Mouse (Mus musculus): ENCODE data around the gene Fndc3b. TPM values are rescaled to one million over a fixed set of nuclear protein-coding genes. Genes with fewer than 3 reads are reported as not detected.

Gene Fndc3b
- polyA plus RNA-seq (2015; fragmentation: Nextera tagmentation; extraction: Ambion mirVana), result 13.3 and 14.9 TPM in 2 replicates

DNA sequence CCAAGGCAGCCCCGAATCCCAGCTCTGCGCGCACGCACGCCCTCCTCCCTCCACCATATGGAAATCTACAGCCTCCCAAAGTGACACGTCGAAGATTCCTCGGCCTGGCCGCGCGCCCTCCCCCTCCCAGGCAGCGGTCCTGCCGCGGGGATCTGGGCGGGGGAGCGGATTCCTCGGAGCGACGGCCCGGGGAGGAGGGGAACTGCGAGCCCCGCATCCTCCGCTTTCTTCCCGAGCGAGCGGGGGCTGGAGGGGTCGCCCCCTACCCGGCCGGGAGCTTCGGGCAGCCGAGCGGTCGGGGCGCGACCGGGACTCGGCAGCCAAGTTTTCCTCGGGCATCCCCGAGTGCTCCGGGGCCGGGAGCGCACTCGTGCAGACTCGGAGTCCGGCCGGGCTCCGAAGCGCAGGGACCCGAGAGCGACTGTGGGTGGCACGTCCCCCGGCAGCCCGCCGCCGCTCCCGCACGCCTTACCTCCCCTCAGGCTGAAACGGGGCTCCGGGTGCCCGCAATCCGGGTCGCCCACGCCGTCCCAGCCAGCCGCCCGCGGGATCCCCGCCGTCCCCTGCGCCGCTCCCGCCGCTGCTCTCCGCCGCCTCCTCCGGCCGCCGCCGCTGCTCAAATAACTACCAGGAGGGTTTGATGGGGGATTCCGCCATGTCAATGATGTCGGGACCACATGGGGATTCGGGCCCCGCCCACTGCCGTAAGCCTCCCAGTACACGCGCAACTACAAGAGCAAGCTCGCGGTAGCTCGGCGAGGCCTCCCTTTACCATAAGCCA, at the start of gene Fndc3b:
Gene Fndc3b (minus strand): TSS at position 660 of the 781 bp plus-strand sequence.
- peak; percentile 76 for ATAC-seq
- TF ChIP-seq CTCF (IDR thresholded peaks at IDR 0.05; ENCODE audit: low read depth), result peak; percentile 51
- under 1% methylated on average over 72 of the region's 90 CpGs for WGBS

GRCm38 (mm10) chr3:27760278-27760677, 49.2 kb upstream of the Fndc3b start:
- ATAC-seq, result no peak
- WGBS, result 49% methylated on average over 2 of the region's 2 CpGs
- no peak for TF ChIP-seq CTCF (IDR thresholded peaks at IDR 0.05; ENCODE audit: low read depth)
- no peak overlapping the region for H3K4me2 ChIP-seq (replicated peaks; ENCODE audit: low read depth)
- H3K9ac ChIP-seq (ENCODE audit: low read depth, low read length), result no peak overlapping the region
- H3K4me1 ChIP-seq (replicated peaks; ENCODE audit: control insufficient read depth, insufficient read depth, low read length), result no peaks in the 10 kb centered on the region
- H3K27me3 ChIP-seq (replicated peaks; ENCODE audit: control insufficient read depth, insufficient read depth, low read length), result no peaks in the 10 kb centered on the region
- H3K36me3 ChIP-seq (ENCODE audit: control insufficient read depth, insufficient read depth), result no peaks in the 10 kb centered on the region
- H3K9me3 ChIP-seq (ENCODE audit: control insufficient read depth), result no peaks in the 10 kb centered on the region
- H3K27ac ChIP-seq (ENCODE audit: low read depth, low read length), result no peak overlapping the region
- no peak overlapping the region for H3K4me3 ChIP-seq (ENCODE audit: low read depth, low read length)

More for the DNA sequence above, at the start of gene Fndc3b:
- H3K4me2 ChIP-seq (replicated peaks; ENCODE audit: low read depth), result peak within 1 kb of the TSS; percentile 59
- no peaks in the 10 kb centered on the region for H3K9me3 ChIP-seq (ENCODE audit: control insufficient read depth)
- peak within 1 kb of the TSS; percentile 92 for H3K4me3 ChIP-seq (ENCODE audit: low read depth, low read length)
- peaks cover 7% of the 10 kb centered on the region; the same call in 1 of the 2 replicates for H3K4me1 ChIP-seq (replicated peaks; ENCODE audit: control insufficient read depth, insufficient read depth, low read length)
- H3K27me3 ChIP-seq (replicated peaks; ENCODE audit: control insufficient read depth, insufficient read depth, low read length), result no peaks in the 10 kb centered on the region
- peak within 1 kb of the TSS; percentile 98 for H3K27ac ChIP-seq (ENCODE audit: low read depth, low read length)
- H3K9ac ChIP-seq (ENCODE audit: low read depth, low read length), result peak within 1 kb of the TSS; percentile 92
- no peaks in the 10 kb centered on the region for H3K36me3 ChIP-seq (ENCODE audit: control insufficient read depth, insufficient read depth)

DNA sequence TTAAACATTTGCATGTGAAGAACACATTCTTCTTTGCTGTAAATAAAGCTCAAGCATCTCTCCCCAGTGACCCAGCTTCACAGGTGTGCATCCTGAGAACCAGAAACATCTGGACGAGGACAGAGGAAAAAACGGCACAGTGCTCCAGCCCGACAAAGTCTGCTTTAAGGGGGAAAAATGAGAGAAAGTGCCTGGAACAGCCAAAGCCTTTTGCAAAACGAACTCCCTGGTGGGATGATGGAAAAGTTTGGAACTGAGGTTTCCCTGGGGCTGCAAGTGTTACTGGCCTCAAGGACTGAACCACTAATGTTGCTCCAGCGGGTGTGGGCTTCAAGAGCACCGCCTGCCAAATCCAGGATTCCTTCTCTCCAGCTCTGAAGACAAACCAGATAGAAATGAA, 47.9 kb upstream of the Fndc3b start:
- WGBS, result 50% methylated on average over 6 of the region's 6 CpGs
- ATAC-seq, result no peak
- H3K9ac ChIP-seq (ENCODE audit: low read depth, low read length), result no peak overlapping the region
- H3K4me3 ChIP-seq (ENCODE audit: low read depth, low read length), result no peak overlapping the region
- no peak overlapping the region for H3K27ac ChIP-seq (ENCODE audit: low read depth, low read length)
- no peaks in the 10 kb centered on the region for H3K36me3 ChIP-seq (ENCODE audit: control insufficient read depth, insufficient read depth)
- H3K4me1 ChIP-seq (replicated peaks; ENCODE audit: control insufficient read depth, insufficient read depth, low read length), result no peaks in the 10 kb centered on the region
- H3K9me3 ChIP-seq (ENCODE audit: control insufficient read depth), result no peaks in the 10 kb centered on the region
- no peak for TF ChIP-seq CTCF (IDR thresholded peaks at IDR 0.05; ENCODE audit: low read depth)
- no peaks in the 10 kb centered on the region for H3K27me3 ChIP-seq (replicated peaks; ENCODE audit: control insufficient read depth, insufficient read depth, low read length)
- no peak overlapping the region for H3K4me2 ChIP-seq (replicated peaks; ENCODE audit: low read depth)

- no peaks in the 10 kb centered on the region for H3K36me3 ChIP-seq (ENCODE audit: control insufficient read depth, insufficient read depth)
- no peak overlapping the region for H3K4me2 ChIP-seq (replicated peaks; ENCODE audit: low read depth)
- H3K4me1 ChIP-seq (replicated peaks; ENCODE audit: control insufficient read depth, insufficient read depth, low read length), result no peaks in the 10 kb centered on the region
- H3K9ac ChIP-seq (ENCODE audit: low read depth, low read length), result no peak overlapping the region
- H3K4me3 ChIP-seq (ENCODE audit: low read depth, low read length), result no peak overlapping the region
- no peaks in the 10 kb centered on the region for H3K27me3 ChIP-seq (replicated peaks; ENCODE audit: control insufficient read depth, insufficient read depth, low read length)
- H3K9me3 ChIP-seq (ENCODE audit: control insufficient read depth), result no peaks in the 10 kb centered on the region
- ATAC-seq, result peak; percentile 72
- no peak for TF ChIP-seq CTCF (IDR thresholded peaks at IDR 0.05; ENCODE audit: low read depth)
- no peak overlapping the region for H3K27ac ChIP-seq (ENCODE audit: low read depth, low read length)
- 55% methylated on average over 5 of the region's 5 CpGs for WGBS
Measured at GRCm38 (mm10) chr3:27751657-27752056, 40.5 kb upstream of the Fndc3b start.

DNA sequence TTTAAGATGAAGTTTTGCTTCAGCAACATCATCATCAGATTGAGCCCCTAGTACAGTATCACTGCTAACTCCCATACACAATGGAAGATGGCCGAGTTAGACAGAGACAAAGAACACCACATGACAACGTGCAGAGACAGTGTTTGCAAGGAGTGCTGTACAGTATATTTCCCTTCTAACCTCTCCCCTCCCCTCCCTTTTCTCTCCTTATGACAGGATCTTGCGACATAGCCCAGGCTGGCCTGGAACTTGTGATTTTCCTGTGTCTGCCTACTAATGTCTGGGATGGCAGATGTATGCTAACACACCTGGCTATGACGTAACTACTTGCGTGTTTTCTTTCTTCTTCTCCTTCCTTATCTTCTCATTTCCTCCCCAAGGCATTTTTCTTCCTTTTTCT, 40.0 kb upstream of the Fndc3b start:
- ATAC-seq, result peak; percentile 50
- Histone ChIP-seq H3K4me1 (replicated peaks; ENCODE audit: control insufficient read depth, insufficient read depth, low read length) (no peaks in the 10 kb centered on the region), H3K36me3 (ENCODE audit: control insufficient read depth, insufficient read depth) (no peaks in the 10 kb centered on the region), H3K4me3 (ENCODE audit: low read depth, low read length) (no peak overlapping the region), H3K9ac (ENCODE audit: low read depth, low read length) (no peak overlapping the region), H3K4me2 (replicated peaks; ENCODE audit: low read depth) (no peak overlapping the region), H3K9me3 (ENCODE audit: control insufficient read depth) (no peaks in the 10 kb centered on the region), H3K27ac (ENCODE audit: low read depth, low read length) (no peak overlapping the region), H3K27me3 (replicated peaks; ENCODE audit: control insufficient read depth, insufficient read depth, low read length) (no peaks in the 10 kb centered on the region)
- 55% methylated on average over 5 of the region's 5 CpGs for WGBS
- no peak for TF ChIP-seq CTCF (IDR thresholded peaks at IDR 0.05; ENCODE audit: low read depth)

GRCm38 (mm10) chr3:27745651-27746050, 34.5 kb upstream of the Fndc3b start:
- Histone ChIP-seq H3K9ac (ENCODE audit: low read depth, low read length) (no peak overlapping the region), H3K27ac (ENCODE audit: low read depth, low read length) (no peak overlapping the region), H3K4me2 (replicated peaks; ENCODE audit: low read depth) (no peak overlapping the region), H3K4me1 (replicated peaks; ENCODE audit: control insufficient read depth, insufficient read depth, low read length) (no peaks in the 10 kb centered on the region), H3K4me3 (ENCODE audit: low read depth, low read length) (no peak overlapping the region), H3K27me3 (replicated peaks; ENCODE audit: control insufficient read depth, insufficient read depth, low read length) (no peaks in the 10 kb centered on the region), H3K9me3 (ENCODE audit: control insufficient read depth) (no peaks in the 10 kb centered on the region), H3K36me3 (ENCODE audit: control insufficient read depth, insufficient read depth) (no peaks in the 10 kb centered on the region)
- no peak for TF ChIP-seq CTCF (IDR thresholded peaks at IDR 0.05; ENCODE audit: low read depth)
- WGBS, result 99% methylated on average over 9 of the region's 9 CpGs
- ATAC-seq, result no peak
